Mouse (Mus musculus) small intestine, adult 2 months (tissue): ENCODE results near the gene Adcy5. TPM values are rescaled to one million over a fixed set of nuclear protein-coding genes. Genes with fewer than 3 reads are reported as not detected.

ENCODE experiments used
- H3K27ac ChIP-seq: fragments of 200-500 bp; 2 replicates; pipeline ENCODE4 v1.5.1; 2012; ENCODE audit warnings: low read depth, low read length, control low read depth, inconsistent platforms; ENCODE audit not compliant: insufficient read depth
- H3K27me3 ChIP-seq: fragments of 200-500 bp; 2 replicates; pipeline ENCODE4 v1.6.1; 2012; ENCODE audit warnings: mild to moderate bottlenecking, moderate library complexity, low read length, inconsistent platforms; ENCODE audit not compliant: control insufficient read depth, insufficient read depth
- H3K36me3 ChIP-seq: fragments of 200-500 bp; 2 replicates; pipeline ENCODE4 v1.6.1; 2012; ENCODE audit warnings: mild to moderate bottlenecking, low read length, control low read depth, inconsistent platforms; ENCODE audit not compliant: control insufficient read depth, insufficient read depth
- H3K4me1 ChIP-seq: fragments of 200-500 bp; 2 replicates; pipeline ENCODE4 v1.6.1; 2012; ENCODE audit warnings: low read length, inconsistent platforms, mixed read lengths; ENCODE audit not compliant: control insufficient read depth, insufficient read depth, insufficient read length
- H3K4me3 ChIP-seq: fragments of 200-500 bp; 2 replicates; pipeline ENCODE4 v1.5.1; 2012; ENCODE audit warnings: low read depth, mild to moderate bottlenecking, control low read depth, inconsistent platforms, low read length, moderate library complexity
- CTCF ChIP-seq: fragments of 200-500 bp; IDR thresholded peaks from 2 replicates; pipeline ENCODE4 v1.5.1; 2012; ENCODE audit warnings: low read depth, mild to moderate bottlenecking, control low read depth, inconsistent platforms, low read length, moderate library complexity, mixed read lengths; ENCODE audit not compliant: insufficient replicate concordance, insufficient read length; ENCODE audit errors: extremely low read depth
- POLR2A ChIP-seq: fragments of 200-500 bp; IDR thresholded peaks from 2 replicates; pipeline ENCODE4 v1.6.1; 2012; ENCODE audit warnings: low read depth, mild to moderate bottlenecking, control low read depth, inconsistent platforms, low read length, moderate library complexity
- WGBS: fragments of 180-500 bp; shearing (Covaris S2); methylation state at CpG from one replicate; pipeline ENCODE4 v1.1.7; 2018; 5-methylcytosine and 5-hydroxymethylcytosine counted together
- polyA plus RNA-seq: library from polyadenylated mRNA; depleted of rRNA; stranded (reverse); fragments of >200 nt; gene quantifications from 2 replicates; pipeline ENCODE4 v1.2.3, GENCODE M21; 2012

The Adcy5 gene
- polyA plus RNA-seq, 1 experiment: 13.0 TPM

GRCm38 (mm10) chr16:35113496-35113895 is 41.2 kb upstream of the Adcy5 start:
- H3K4me3 ChIP-seq: no peak overlapping the region
- WGBS: 76% methylated on average over 5 of the region's 5 CpGs

DNA sequence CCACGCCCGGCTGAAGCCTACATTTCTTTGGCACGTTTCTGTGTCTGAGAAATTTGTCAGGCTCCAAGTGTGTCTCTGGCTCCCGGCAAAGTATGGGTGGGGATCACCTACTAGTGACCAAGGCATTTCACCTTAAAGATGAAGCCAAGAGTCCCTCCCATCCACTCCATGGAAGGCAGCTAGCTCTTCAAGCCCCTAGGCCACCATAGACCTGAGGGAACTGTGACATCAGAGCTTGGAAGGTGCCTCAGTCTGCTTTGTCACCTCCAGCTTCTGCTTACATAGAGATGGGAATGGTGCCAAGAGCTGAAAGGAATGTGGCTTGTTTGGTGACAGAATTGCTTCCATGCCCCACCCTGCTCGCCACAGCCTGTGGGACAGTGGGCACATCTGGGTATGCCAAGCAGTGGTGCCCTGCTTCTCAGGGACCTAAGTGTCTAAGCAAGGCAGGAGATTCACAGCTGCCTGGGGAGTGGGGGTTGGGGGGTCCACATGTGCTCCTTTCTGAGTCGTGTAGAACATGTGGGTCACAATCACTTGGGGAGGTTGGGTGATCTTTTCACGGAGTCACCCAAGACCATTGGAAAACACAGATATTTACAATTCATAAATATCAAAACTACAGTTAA is 38.2 kb upstream of the Adcy5 start:
- H3K27ac ChIP-seq: no peak overlapping the region
- 54% methylated on average over 7 of the region's 7 CpGs for WGBS
- no peaks in the 10 kb centered on the region for H3K27me3 ChIP-seq
- TF ChIP-seq POLR2A (no peak), CTCF (no peak)
- H3K4me3 ChIP-seq: no peak overlapping the region
- no peaks in the 10 kb centered on the region for H3K36me3 ChIP-seq
- H3K4me1 ChIP-seq: no peaks in the 10 kb centered on the region

More at GRCm38 (mm10) chr16:35113496-35113895, 41.2 kb upstream of the Adcy5 start:
- H3K27ac ChIP-seq: no peak overlapping the region
- no peaks in the 10 kb centered on the region for H3K4me1 ChIP-seq
- TF ChIP-seq POLR2A (no peak), CTCF (no peak)
- H3K27me3 ChIP-seq: no peaks in the 10 kb centered on the region
- H3K36me3 ChIP-seq: 0 out of 2 replicates have a peak, but pooled peaks cover under 1% of the 10 kb centered on the region

GRCm38 (mm10) chr16:35117436-35117835 is 37.2 kb upstream of the Adcy5 start:
- Histone ChIP-seq H3K36me3 (no peaks in the 10 kb centered on the region), H3K27me3 (no peaks in the 10 kb centered on the region), H3K4me3 (no peak overlapping the region), H3K27ac (no peak overlapping the region), H3K4me1 (no peaks in the 10 kb centered on the region)
- TF ChIP-seq CTCF: no peak
- no peak for TF ChIP-seq POLR2A
- 74% methylated on average over 7 of the region's 7 CpGs for WGBS

GRCm38 (mm10) chr16:35120603-35121002 is 34.1 kb upstream of the Adcy5 start:
- H3K27me3 ChIP-seq: no peaks in the 10 kb centered on the region

GRCm38 (mm10) chr16:35127270-35127669 is 27.4 kb upstream of the Adcy5 start:
- TF ChIP-seq POLR2A (no peak), CTCF (no peak)
- Histone ChIP-seq H3K4me1 (no peaks in the 10 kb centered on the region), H3K27ac (no peak overlapping the region), H3K27me3 (no peaks in the 10 kb centered on the region), H3K36me3 (no peaks in the 10 kb centered on the region), H3K4me3 (no peak overlapping the region)
- WGBS: 86% methylated on average over 5 of the region's 5 CpGs

More at GRCm38 (mm10) chr16:35120603-35121002, 34.1 kb upstream of the Adcy5 start:
- no peak overlapping the region for H3K4me3 ChIP-seq
- H3K36me3 ChIP-seq: no peaks in the 10 kb centered on the region
- H3K4me1 ChIP-seq: no peaks in the 10 kb centered on the region
- TF ChIP-seq POLR2A (no peak), CTCF (no peak)
- H3K27ac ChIP-seq: no peak overlapping the region
- 53% methylated on average over 4 of the region's 4 CpGs for WGBS

GRCm38 (mm10) chr16:35130172-35130571 is 24.5 kb upstream of the Adcy5 start:
- 71% methylated on average over 3 of the region's 3 CpGs for WGBS
- H3K27me3 ChIP-seq: no peaks in the 10 kb centered on the region; the same call in 1 of the 2 replicates
- H3K27ac ChIP-seq: no peak overlapping the region
- no peak overlapping the region for H3K4me3 ChIP-seq
- H3K4me1 ChIP-seq: no peaks in the 10 kb centered on the region
- no peaks in the 10 kb centered on the region for H3K36me3 ChIP-seq
- TF ChIP-seq POLR2A (no peak), CTCF (no peak)

DNA sequence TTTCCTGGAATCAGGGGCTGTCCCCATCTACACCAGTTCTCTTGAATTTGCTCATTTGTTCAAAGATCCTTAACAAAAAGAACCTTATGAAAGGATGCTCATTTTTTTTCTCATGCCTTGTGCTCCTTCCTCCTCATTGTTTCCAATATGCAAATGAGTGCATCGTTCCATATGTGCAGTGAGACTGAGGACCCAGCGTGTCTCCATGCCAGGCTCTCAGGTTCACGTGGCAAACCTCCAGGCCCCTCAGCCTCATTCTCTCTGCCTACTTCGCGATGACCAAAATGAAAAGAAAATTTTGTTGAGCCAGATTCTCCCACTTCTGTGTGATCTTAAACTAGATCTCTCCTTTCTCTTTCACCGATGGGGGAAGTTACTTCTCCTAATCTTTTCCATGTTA is 15.3 kb upstream of the Adcy5 start:
- Histone ChIP-seq H3K27me3 (peaks cover 2% of the 10 kb centered on the region; the same call in 1 of the 2 replicates), H3K4me1 (no peaks in the 10 kb centered on the region), H3K27ac (no peak overlapping the region), H3K36me3 (no peaks in the 10 kb centered on the region), H3K4me3 (no peak overlapping the region)
- WGBS: 69% methylated on average over 6 of the region's 6 CpGs
- TF ChIP-seq CTCF: no peak
- TF ChIP-seq POLR2A: no peak
